Mouse (Mus musculus): ENCODE data around the gene Cct2.

- no peak for TF ChIP-seq CTCF (IDR thresholded peaks at IDR 0.05; ENCODE audit: borderline replicate concordance, control insufficient read depth, extremely low read depth, insufficient read depth, low read length, poor library complexity)
- no peak for TF ChIP-seq POLR2A (IDR thresholded peaks at IDR 0.05; ENCODE audit: control insufficient read depth, extremely low read depth, insufficient read depth, low read length, poor library complexity)
Measured at GRCm38 (mm10) chr10:117031160-117031559, 32.5 kb downstream of the Cct2 start.

All from thymus, adult 2 months (tissue).